Mouse (Mus musculus): Measurements from ENCODE around the gene Tyw5.
A peak's percentile ranks its signal among the peaks of the same experiment; 100 is the strongest.

Gene Tyw5

DNA sequence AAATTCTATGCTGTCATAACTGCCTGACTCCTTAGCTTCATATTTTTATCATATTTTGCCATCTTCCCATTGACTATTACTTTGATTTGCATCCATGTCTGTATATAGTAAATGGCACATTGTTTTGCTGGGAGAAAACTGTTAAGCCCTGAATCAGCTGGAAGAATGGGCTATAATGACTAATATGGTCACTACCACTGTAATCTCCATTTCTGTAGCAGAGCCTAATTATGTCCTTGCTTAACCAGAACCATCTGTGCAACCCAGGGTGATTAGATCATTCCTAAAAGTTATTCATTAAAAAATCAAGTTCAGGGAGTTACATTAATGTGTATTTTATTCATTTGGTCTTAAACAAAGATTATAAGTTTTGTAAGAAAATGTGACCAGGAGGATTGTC is 20.4 kb downstream of the Tyw5 start:
- DNase-seq, result no peak

GRCm38 (mm10) chr1:57377376-57378341 is 29.2 kb downstream of the Tyw5 start, which contains the start of gene 1700066M21Rik:
TSS of gene 1700066M21Rik (plus strand) at chr1:57377620.
- DNase-seq, result peak; percentile 93

DNA sequence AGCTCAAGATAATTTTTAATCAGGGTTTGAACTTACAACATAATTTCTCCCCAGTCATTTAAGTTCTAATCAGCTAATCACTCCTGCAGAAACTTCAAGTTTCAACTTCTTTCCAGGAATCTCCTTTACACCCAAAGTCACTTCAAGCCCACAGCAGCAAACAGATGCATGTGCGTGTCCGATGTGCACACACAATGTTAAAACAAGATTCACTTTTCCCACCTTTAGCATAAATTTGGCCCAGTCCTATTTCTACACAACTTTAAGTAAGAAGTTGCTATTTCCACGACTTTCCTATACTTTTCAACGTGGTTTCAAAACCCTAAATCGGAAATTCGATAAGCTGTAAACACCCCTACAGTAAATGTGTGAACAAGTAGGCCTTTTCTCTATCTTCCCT is 30.1 kb downstream of the Tyw5 start:
- DNase-seq, result no peak

DNA sequence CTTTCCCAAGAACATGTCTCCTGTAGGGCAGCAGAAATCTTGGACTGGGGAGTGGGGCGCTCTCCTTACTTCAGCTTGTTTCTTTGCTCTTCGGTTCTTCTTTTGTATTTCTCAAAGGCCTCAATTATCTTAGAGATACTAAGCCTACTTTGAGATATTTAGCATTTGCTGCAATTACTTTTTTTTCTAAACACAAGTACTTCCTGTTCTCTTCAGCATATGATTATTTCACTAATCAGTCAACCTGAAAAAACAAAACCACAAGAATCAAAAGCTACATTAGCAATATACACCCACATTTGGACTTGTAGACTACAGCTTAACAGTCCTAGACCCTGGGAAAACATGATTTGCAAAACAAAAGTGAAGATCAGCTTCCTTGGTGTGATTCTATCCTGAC is 31.6 kb downstream of the Tyw5 start:
- no peak for DNase-seq

DNA sequence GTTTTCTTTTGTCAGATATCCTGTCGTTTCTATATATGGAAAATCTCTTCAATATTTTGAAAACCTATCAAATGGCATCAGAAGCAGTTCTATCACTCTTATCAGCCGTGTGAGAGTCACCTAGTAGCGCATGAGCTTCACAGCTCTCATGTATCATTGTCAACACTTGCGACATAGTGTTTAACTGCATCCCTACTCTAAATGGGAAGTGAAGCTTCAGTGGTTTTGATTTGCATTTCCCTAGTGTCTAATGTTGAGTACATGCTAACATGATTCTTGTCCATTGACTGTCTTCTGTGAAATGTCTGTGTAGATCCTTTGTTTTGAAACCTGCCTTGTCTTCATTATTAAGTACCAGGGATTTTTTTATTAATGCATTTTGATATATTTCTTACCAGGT is 36.5 kb downstream of the Tyw5 start:
- no peak for DNase-seq

DNA sequence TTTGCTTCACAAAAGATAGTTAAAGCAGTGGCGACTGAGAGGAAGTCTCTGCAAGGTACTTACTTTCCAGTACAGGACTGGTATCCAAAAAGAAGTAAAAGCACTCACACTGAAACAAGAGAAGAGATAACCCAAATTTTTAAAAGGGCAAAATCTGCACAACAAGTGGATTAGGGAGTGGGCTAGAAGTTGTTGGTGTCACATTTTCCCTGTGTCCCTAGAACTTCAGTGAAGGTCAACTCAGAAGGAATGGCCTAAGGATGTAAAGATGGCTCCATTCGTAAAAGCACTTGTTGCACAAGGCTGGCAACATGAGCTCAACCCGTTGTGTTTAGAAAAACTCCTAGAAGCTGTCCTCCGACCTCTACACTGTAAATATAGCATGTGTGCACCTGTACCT is 37.8 kb downstream of the Tyw5 start:
- no peak for DNase-seq

GRCm38 (mm10) chr1:57367446-57367845 is 39.5 kb downstream of the Tyw5 start:
- no peak for DNase-seq

GRCm38 (mm10) chr1:57358546-57358945 is 48.4 kb downstream of the Tyw5 start:
- no peak for DNase-seq

- DNase-seq, result no peak
Observed at GRCm38 (mm10) chr1:57351941-57352340, 55.0 kb downstream of the Tyw5 start.

DNA sequence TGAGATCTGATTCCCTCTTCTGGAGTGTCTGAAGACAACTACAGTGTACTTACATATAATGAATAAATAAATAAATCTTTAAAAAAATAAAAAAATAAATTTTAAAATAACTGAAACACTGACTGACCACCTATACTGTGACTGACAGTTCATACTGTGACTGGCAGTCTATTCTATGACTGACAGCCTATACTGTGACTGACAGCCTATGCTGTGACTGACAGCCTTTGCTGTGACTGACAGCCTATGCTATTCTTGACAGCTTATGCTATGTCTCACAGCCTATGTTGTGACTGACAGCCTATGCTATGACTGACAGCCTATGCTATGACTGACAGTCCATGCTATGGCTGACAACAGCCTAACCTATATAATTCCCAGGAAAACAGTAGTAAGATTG is 59.4 kb downstream of the Tyw5 start:
- DNase-seq, result no peak

- no peak for DNase-seq
Observed at GRCm38 (mm10) chr1:57341197-57341596, 65.7 kb downstream of the Tyw5 start.

GRCm38 (mm10) chr1:57339156-57339796 is 67.6 kb downstream of the Tyw5 start:
- DNase-seq, result no peak

Measured in cerebellum, adult 11-12 months (tissue).